ENCODE assay signal across 24 mouse cellular contexts in the genomic region with DNA sequence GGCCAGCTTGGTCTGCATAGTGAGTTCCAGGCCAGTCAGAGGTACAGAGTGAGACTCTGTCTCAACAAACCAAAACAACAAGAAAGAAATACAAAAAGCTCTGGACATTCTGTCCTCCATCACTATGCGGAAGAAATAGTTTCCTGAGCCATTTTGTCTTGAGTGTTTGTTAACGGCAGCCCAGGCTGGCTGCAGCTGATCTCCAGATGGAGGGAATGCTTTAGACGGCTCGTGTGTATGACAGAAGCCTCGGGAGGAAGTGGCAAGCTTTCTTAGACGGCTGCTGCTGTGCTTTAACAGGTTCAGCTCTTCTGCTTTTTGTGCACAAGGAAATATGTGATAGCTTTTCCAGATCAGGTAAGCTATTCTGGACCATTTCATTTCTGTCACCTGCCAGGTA. TPM values are rescaled to one million over a fixed set of nuclear protein-coding genes. Genes with fewer than 3 reads are reported as not detected.
A peak's percentile ranks its signal among the peaks of the same experiment; 100 is the strongest.
DNase-seq lines count a peak whose midpoint lies in the region; ATAC-seq and TF ChIP-seq lines count a peak whose summit lies in the region.
"Had no signal": no experiment of that assay in that cellular context is flagged by ENCODE, and none has a peak within 500 bp of the region (broad histone marks: within the 10 kb centered on the region; RNA-seq: fewer than 3 reads in every experiment).

No protein-coding gene starts in this region.

- H3K4me1 ChIP-seq in heart, embryonic 10.5 days, result peaks cover 68% of the 10 kb centered on the region

- intact Hi-C loops in heart, postnatal 14 days (cut with DNase I), result no loop called here

- no peak for ATAC-seq in CD4-positive, CD25-positive, alpha-beta regulatory T cell, adult 4 months

- H3K27me3 ChIP-seq in heart, embryonic 10.5 days (ENCODE audit: insufficient read depth, poor library complexity, severe bottlenecking), result no peaks in the 10 kb centered on the region
- H3K27me3 ChIP-seq: heart, embryonic 12.5 days; kidney, embryonic 15.5 days; liver, embryonic 13.5 days; midbrain, embryonic 12.5 days; neural tube, embryonic 12.5 days had no signal

- H3K4me3 ChIP-seq in heart, embryonic 10.5 days, result no peak overlapping the region
- H3K4me3 ChIP-seq: heart, embryonic 12.5 days; kidney, embryonic 15.5 days; layer of hippocampus, adult 2 months; liver, embryonic 13.5 days; midbrain, embryonic 12.5 days; myocyte; neural tube, embryonic 12.5 days had no signal

- no peak for TF ChIP-seq POLR2A in brain, embryonic 14.5 days (IDR thresholded peaks at IDR 0.05; ENCODE audit: borderline replicate concordance, extremely low read depth, insufficient read depth, insufficient read length, poor library complexity, severe bottlenecking)

- peak; percentile 37 for DNase-seq in CD4-positive, CD25-positive, alpha-beta regulatory T cell, adult 2 months (ENCODE audit: low read depth, low spot score)
- DNase-seq in heart, embryonic 10.5 days (ENCODE audit: low spot score), result no peak
- no peak for DNase-seq in heart, postnatal 14 days
- DNase-seq in brain, embryonic 14.5 days (ENCODE audit: low read depth), result peak; percentile 54
- DNase-seq in lung, postnatal 36 days, result peak; percentile 56
- no peak for DNase-seq in adrenal gland, postnatal 36 days
- DNase-seq in frontal cortex, postnatal 10 days (ENCODE audit: low spot score in 2 of 2), result no peak
- DNase-seq: adrenal gland, postnatal 14 days; cerebellum, adult 18-20 months; cerebellum, postnatal 10 days; gastrocnemius, postnatal 25 days; heart, adult 18-20 months; kidney, adult 18-20 months; kidney, postnatal 36 days; liver, embryonic 13.5 days; right cerebral cortex, postnatal 4 days had no signal

- TF ChIP-seq CTCF in brain, embryonic 14.5 days (IDR thresholded peaks at IDR 0.05; ENCODE audit: borderline replicate concordance, extremely low read depth, insufficient read depth, insufficient read length), result no peak

- H3K36me3 ChIP-seq in heart, embryonic 10.5 days, result no peaks in the 10 kb centered on the region
- H3K36me3 ChIP-seq: heart, embryonic 12.5 days; kidney, embryonic 15.5 days; liver, embryonic 13.5 days; midbrain, embryonic 12.5 days; neural tube, embryonic 12.5 days had no signal

- WGBS in heart, embryonic 10.5 days, result 51% methylated on average over 6 of the region's 6 CpGs

- peak overlapping the region; percentile 49 for H3K27ac ChIP-seq in heart, embryonic 10.5 days
- H3K27ac ChIP-seq: hindbrain, embryonic 14.5 days; kidney, embryonic 15.5 days; layer of hippocampus, adult 2 months; liver, embryonic 13.5 days; midbrain, embryonic 12.5 days; neural tube, embryonic 12.5 days had no signal

- H3K9me3 ChIP-seq in heart, embryonic 10.5 days, result no peaks in the 10 kb centered on the region
- H3K9me3 ChIP-seq: heart, embryonic 12.5 days; kidney, embryonic 15.5 days; liver, embryonic 13.5 days; midbrain, embryonic 12.5 days; neural tube, embryonic 12.5 days had no signal

RNA-seq across cellular contexts. Expression of a gene that starts 23.9 kb away (rescaled TPM):
- 100 to 1,000 TPM; 173 to 183 TPM for polyA plus RNA-seq in CD4-positive, CD25-positive, alpha-beta regulatory T cell, adult 4 months (2017; shearing (Covaris generic))
- 93.6 and 93.9 TPM in 2 replicates for polyA plus RNA-seq in heart, embryonic 10.5 days (2016; fragmentation: Nextera tagmentation; extraction: Ambion mirVana)
- total RNA-seq in heart, postnatal 14 days (2021), result 10 to 100 TPM; 44.9 to 54.1 TPM
- 60.7 and 61.5 TPM in 2 replicates for polyA plus RNA-seq in brain, embryonic 14.5 days (2012; rRNA removed)
- 100 to 1,000 TPM; 613 to 759 TPM for total RNA-seq in adrenal gland, postnatal 36 days (2021)

Comparison
In these comparisons a context has a peak if more than half of its experiments do, and no peak if none do; other contexts are left out.
1. DNase-seq: peak in CD4-positive, CD25-positive, alpha-beta regulatory T cell, adult 2 months (single experiment), brain, embryonic 14.5 days (single experiment) and lung, postnatal 36 days (single experiment); none in heart, embryonic 10.5 days (single experiment), heart, postnatal 14 days (0 of 2), adrenal gland, postnatal 36 days (0 of 2) and frontal cortex, postnatal 10 days (0 of 2).